Mouse (Mus musculus): Measurements from ENCODE around the gene Senp6.

- TF ChIP-seq CTCF (IDR thresholded peaks at IDR 0.05; ENCODE audit: control insufficient read depth, insufficient read depth, insufficient replicate concordance, low read depth, low read length) (no peak), POLR2A (IDR thresholded peaks at IDR 0.05; ENCODE audit: control insufficient read depth, low read depth, low read length) (peak; percentile 48; the same call in 1 of the 2 replicates)
Observed at GRCm38 (mm10) chr9:80067221-80068027, 721 bp downstream of the Senp6 start.

All from testis, adult 2 months (tissue).